Mouse (Mus musculus): ENCODE measurements around the gene Vax1.
A peak's percentile ranks its signal among the peaks of the same experiment; 100 is the strongest.

Vax1 gene

GRCm38 (mm10) chr19:59169936-59170765 lies at the start of gene Vax1:
TSS of gene Vax1 (minus strand) at chr19:59170056.
- no peak for DNase-seq

- DNase-seq: no peak
Measured at GRCm38 (mm10) chr19:59218991-59219390, 49.1 kb upstream of the Vax1 start, which contains the start of gene Kcnk18. TSS of gene Kcnk18 (plus strand) at chr19:59219214.

GRCm38 (mm10) chr19:59216891-59217290 lies 47.0 kb upstream of the Vax1 start:
- no peak for DNase-seq

- DNase-seq: no peak
Measured at GRCm38 (mm10) chr19:59208986-59209385, 39.1 kb upstream of the Vax1 start.

- DNase-seq: peak; percentile 24
Measured at GRCm38 (mm10) chr19:59208475-59208874, 38.6 kb upstream of the Vax1 start.

GRCm38 (mm10) chr19:59198161-59198560 lies 28.3 kb upstream of the Vax1 start:
- DNase-seq: peak; percentile 4

GRCm38 (mm10) chr19:59196111-59196666 lies 26.3 kb upstream of the Vax1 start:
- no peak for DNase-seq

GRCm38 (mm10) chr19:59195181-59195770 lies 25.4 kb upstream of the Vax1 start:
- DNase-seq: no peak

GRCm38 (mm10) chr19:59193986-59194820 lies 24.3 kb upstream of the Vax1 start:
- DNase-seq: no peak

GRCm38 (mm10) chr19:59193456-59193855 lies 23.6 kb upstream of the Vax1 start:
- no peak for DNase-seq

GRCm38 (mm10) chr19:59192491-59192890 lies 22.6 kb upstream of the Vax1 start:
- DNase-seq: no peak

GRCm38 (mm10) chr19:59191123-59191505 lies 21.3 kb upstream of the Vax1 start:
- DNase-seq: no peak

GRCm38 (mm10) chr19:59190431-59191122 lies 20.7 kb upstream of the Vax1 start:
- no peak for DNase-seq

- DNase-seq: no peak
Measured at GRCm38 (mm10) chr19:59188981-59189380, 19.1 kb upstream of the Vax1 start.

GRCm38 (mm10) chr19:59184000-59184399 lies 14.1 kb upstream of the Vax1 start:
- DNase-seq: no peak

GRCm38 (mm10) chr19:59173341-59174015 lies 3.6 kb upstream of the Vax1 start:
- no peak for DNase-seq

- DNase-seq: no peak
Measured at GRCm38 (mm10) chr19:59172781-59173180, 2.9 kb upstream of the Vax1 start.

GRCm38 (mm10) chr19:59171871-59172245 lies 2.0 kb upstream of the Vax1 start:
- no peak for DNase-seq

GRCm38 (mm10) chr19:59171151-59171870 lies 1.5 kb upstream of the Vax1 start:
- no peak for DNase-seq

- DNase-seq: no peak
Measured at GRCm38 (mm10) chr19:59170766-59171095, 875 bp upstream of the Vax1 start.

- DNase-seq: no peak
Measured at GRCm38 (mm10) chr19:59169143-59169935, 517 bp downstream of the Vax1 start.

Data from cerebellum, adult 9-11 months (tissue).